Mouse (Mus musculus) T-helper 1 cell (primary cell): ENCODE data around the gene Ap2m1.
"Not testable (repeated sequence)": the region's sequence is repeated elsewhere in the genome, so short reads cannot be mapped to it uniquely, and the experiment has no call there.

Source experiments
- in situ Hi-C: fragments of 300-600 bp; cut with MboI, MseI; formaldehyde crosslinking; loops from one replicate; pipeline ENCODE4 v1.15.1; 2025; ENCODE audit warnings: high pct_unique_total_duplicates

Gene Ap2m1

DNA sequence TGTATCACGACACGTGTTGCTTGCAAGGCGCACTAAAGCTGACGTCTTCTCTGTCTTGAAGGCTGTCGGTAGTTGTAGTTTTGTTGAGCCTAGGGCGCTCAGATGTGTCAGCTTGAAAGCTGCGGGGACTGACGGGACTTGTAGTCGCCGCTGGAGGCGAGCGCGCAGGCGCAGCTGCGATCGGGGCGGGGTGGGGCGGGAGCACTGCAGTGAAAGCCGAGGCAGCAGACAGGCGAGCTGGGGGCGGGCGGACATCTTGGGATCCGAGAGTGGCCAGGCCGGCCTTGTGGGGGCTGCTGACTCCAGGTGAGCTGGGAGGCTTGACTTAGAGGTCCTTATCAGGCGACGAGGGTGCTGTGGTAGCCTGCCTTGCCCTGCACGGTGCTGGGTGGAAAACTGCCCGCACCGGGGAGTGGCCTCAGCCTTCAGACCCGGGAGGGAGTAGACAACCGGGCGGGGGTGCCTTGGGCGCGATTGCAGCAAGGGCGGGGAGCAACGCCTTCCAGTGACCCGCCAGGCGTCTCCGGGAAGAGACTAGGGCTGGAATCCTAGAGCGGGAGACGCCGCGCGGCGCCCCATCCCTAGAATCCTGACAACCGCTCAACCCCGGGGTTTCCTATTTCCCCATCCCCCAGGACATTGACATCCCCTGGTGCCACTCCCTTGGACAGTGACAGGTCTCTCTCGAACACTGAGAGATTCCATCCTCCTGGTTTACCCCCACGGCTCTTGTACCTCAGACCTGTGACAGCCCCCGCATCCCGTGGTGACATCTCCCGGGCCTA lies at the start of gene Ap2m1:
Gene Ap2m1, plus strand, starts transcription at position 183 of the 785 bp plus-strand sequence.
- in situ Hi-C loops = no loop called here

DNA sequence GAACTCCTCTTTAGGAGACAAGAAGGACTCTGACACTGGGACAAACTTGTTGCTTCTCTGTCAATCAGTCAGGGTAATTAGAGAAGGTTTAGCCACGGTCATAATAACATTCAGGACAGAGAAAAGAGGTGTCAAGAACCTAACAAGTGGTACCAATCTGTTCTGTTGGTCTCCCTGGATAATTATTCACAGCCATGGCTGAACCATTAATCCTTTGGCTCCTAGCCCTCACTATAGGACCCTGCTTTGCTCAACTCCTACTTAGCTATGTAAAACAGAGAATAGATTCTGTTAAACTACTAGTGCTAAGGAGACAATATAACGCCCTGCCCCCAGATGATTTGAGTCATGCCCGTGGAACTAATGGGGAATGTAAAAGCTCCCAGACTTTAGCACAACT lies 49.2 kb upstream of the Ap2m1 start:
- in situ Hi-C loops = no loop called here

DNA sequence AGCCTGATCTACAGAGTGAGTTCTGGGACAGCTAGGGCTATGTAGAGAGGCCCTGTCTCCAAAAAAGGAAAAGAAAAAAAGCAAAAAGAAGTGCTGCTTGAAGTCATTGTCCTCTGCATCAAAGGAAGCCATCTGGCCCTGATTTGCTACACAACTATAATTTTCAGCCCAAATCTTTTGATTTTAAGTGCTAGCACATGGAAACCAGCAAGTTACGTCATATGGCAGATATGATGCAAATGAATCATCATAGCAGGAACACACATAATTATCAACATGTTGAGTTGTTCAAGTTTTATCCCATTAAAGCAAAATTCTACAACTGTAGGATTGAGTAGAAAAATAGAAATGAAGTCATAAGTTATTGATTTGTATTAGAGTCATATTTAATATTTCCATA lies 47.1 kb upstream of the Ap2m1 start:
- in situ Hi-C loops = no loop called here

DNA sequence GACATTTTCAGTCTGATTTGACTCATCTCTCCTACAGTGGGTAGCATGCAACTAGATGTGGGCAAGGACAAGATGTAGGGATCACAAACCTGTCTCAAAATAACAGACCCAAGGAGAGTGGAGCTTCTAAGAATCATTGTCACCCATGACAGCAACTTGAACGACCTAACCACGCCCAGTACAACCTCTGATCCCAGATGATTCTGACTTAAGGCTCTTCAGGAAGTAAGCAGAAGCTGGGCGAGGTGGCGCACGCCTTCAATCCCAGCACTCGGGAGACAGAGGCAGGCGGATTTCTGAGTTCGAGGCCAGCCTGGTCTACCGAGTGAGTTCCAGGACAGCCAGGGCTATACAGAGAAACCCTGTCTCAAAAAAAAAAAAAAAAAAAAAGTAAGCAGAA lies 46.5 kb upstream of the Ap2m1 start:
- in situ Hi-C loops = not testable (repeated sequence)

DNA sequence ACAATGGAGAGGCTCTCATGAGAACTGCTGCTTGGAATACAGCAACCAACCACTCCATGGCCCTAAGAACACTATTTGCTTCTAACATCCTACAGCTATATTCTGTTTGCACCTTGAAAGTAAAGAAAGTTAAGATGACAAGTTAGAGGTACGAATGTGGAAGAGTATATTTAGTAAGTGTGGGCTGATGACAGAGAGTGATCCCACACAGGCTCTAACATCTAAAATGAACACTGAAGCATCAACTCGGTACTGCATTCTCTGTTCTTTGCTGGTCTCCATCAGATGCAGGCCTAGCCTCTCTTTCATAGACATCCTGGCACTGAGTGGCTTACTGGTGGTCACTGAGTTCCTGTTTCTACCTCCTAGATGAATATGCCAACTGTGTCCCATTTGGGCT lies 46.0 kb upstream of the Ap2m1 start:
- in situ Hi-C loops = no loop called here

DNA sequence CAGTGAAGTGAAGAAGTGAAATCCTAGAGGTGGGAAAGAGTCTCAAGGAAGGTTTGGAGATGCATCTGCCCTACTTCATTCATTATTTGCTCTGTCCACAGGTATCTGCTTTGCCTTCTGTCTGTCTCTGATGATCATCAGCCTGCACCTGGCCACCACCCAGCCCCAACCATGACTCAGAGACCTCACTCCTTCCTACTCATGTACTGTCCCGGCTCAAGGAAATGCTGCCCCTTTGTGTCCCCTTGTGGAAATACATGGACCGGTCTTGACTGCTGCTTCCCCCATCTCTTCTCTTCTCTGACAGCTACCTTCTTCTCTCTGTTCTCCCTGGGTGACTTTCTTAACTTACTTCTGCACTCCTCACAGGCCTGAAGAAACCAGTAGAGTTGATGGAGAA lies 44.7 kb upstream of the Ap2m1 start:
- in situ Hi-C loops = no loop called here

DNA sequence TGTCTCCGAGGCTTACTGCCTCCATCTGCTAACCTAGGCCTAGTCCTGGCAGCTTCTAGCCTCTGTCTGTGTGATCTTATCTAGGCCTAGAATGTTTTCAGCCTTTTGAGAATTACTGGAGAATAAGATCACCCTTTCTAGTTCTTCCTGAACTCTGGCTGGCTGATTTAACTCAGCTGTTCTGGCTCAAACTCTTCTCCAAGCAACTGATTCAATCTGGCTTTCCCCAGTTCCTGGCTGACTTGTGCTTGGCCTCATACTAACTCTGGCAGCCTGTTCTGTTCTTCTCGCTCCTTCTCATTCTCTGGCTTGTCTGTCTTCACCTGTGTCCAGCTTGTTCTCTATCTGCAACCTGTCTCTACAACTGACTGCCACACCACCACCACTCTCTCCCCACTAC lies 44.0 kb upstream of the Ap2m1 start:
- in situ Hi-C loops = no loop called here

DNA sequence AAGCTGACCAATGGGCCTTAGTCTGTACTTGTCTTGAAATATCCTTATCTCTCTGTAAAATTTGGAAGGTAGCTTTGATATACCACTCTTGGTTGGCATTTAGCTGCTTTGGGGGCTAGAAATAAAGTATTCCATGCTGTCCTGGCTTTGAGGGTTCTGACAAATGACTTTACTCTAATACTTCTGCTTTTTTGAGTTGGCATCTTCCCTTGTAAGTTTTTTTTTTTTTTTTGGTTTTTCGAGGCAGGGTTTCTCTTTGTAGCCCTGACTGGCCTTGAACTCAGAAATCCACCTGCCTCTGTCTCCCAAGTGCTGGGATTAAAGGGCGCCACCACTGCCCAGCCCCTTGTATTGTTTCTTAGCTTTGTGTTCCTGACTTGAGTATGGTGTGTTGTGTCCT lies 41.8 kb upstream of the Ap2m1 start:
- in situ Hi-C loops = no loop called here

DNA sequence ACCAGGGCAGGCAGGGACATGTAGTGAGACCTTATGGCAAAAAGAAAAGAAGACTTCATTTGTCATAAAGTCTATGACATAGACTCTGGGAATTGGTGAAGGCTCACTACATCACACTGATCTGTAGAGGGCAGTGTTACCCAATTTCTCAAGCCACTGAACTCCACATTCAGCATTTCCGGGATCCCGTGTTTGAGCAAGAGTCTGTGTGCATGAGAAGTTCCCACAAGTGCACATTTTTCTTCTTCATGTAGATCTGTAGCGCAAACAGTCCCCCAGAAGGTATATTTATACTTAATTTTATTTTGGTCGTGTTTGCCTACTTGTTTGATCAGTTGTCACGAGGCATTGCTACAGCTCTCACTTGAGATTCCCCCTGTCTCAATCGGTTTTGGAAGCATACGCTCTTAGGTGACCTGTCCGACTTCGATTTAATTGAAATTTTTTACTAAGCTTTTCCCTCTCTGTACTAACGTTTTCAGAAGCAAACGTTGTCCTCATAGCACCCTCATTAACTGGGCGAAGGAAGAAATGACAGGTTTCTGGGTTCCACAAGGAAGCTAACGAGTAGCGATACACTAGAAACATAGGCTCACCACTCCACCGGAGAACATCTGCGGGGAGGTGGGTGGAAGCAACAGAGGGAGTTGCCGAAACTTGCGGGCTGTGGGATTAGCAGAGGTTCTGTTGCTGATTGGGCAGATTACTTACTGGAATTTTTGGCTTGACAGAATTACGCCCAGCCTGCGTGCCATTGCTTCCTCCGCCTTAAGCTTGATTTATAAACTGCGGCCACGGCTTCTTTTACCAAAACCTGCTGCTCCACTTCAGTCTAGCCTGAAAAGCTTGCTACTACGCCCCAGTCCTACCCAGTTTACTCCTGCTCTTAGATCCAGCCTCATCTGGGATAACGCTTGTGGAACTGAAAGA lies 38.3 kb upstream of the Ap2m1 start:
- in situ Hi-C loops = no loop called here

DNA sequence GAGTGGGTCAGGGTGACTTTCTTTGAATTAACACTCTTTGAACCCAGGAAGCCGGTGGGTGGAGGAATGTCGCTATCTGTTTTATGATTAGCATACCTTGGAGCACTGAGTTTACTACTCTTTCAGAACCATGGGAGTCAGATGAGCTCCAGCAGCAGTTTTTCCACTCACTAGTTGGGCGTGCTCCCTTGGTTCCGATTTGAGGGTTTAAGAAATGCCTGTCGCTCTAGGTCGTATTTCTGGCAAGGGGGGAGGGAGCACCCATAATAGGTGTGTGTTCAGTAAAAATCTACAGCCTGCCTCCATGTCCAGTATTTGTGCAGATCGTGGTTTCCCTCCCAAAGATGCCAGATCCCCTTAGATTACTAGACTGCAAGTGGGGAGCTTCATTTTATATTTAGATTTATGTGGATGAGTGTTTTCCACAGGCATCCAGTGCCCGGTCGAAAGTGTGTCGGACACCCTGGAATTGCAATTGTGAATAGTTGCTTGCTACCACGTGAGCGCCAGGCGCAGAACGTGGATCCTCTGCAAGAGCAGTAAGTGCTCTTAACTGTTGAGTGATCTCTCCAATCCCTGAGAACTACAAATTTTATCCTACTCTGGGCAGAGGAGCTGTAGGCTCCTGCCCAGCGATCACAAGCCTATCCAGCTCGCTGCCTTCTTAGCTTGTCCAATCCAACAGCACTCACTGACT lies 37.1 kb upstream of the Ap2m1 start:
- in situ Hi-C loops = no loop called here

DNA sequence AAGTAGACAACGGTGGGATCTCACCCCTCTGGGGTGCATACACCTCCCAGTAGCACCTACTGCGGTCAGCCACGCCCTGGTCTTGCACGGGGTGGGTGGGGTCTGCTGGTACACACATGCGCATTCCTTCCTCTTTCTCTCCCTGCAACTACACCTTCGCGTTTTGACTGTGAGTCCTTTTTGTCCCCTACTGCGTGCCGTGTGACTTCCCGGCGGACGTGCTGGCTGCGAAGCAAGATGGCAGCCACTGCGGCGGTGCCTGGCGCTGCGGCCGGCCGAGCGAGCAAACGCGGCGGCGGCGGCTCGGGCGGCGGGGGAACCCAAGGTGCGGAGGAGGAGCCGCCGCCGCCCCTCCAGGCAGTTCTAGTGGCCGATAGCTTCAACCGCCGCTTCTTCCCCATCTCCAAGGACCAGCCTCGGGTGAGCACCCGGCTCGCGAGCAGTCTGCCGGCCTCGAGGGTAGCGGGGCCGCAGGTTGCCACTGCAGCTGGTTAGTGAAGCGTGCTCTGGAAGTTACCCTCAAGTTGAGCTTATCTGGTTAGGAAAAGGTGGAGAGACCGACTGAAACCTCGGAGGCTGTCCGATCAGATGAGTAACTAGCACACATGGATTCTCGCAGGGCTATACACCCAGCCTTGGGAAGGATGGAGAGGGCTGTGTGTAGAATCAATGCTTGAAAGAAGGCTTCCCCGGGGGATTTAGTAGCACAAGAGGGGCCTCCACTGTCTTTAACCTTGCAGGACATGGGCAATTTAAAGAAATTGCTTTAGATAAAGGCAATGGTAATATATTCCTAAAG lies 36.4 kb upstream of the Ap2m1 start, which contains the start of gene Eif2b5:
Gene Eif2b5, plus strand, starts transcription at position 141 of the 799 bp plus-strand sequence.
- in situ Hi-C loops = no loop called here

DNA sequence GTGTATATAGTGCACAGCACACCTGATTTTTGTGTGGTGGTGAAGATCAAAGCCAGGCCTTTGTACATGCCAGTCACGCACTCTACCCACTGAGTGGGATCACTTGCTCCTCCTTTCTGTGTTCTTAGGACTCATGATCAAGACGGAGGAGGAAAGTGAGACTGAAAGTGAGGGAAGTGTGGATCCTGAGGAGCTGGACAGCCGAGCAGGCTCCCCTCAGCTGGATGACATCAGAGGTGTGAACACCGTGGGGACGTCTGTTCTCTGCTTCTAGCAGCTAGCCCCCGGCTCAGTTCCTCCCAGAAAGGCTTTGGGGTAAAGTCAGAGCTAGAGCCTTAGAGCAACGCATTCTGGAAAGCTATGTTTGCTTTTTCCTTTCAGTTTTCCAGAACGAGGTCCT lies 29.3 kb upstream of the Ap2m1 start:
- in situ Hi-C loops = loop anchor here (5.0 kb wide), 1 partner anchor 41 kb away; the partner anchor contains the start of gene Abcf3

DNA sequence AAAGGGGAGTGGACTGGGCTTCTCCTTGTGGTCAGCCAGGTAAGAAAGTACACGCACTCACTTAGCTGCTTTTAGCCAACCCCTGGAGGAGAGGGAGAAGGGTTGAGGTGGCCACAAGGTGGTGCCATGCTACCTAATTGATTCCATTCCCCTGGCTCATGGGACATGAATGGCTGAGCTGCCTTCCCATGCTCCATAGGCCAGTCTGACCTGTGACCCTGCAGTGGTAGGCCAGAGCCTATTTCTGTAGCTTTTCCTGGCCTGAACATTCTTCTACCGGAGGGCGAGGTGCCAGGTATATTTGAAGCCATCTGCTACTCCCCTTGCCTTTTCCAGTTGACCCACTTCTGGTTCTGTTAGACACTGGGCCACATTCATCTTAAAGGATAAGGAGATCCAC lies 25.9 kb upstream of the Ap2m1 start:
- in situ Hi-C loops = loop anchor here (5.0 kb wide), 1 partner anchor 38 kb away; the partner anchor contains the start of gene Abcf3

DNA sequence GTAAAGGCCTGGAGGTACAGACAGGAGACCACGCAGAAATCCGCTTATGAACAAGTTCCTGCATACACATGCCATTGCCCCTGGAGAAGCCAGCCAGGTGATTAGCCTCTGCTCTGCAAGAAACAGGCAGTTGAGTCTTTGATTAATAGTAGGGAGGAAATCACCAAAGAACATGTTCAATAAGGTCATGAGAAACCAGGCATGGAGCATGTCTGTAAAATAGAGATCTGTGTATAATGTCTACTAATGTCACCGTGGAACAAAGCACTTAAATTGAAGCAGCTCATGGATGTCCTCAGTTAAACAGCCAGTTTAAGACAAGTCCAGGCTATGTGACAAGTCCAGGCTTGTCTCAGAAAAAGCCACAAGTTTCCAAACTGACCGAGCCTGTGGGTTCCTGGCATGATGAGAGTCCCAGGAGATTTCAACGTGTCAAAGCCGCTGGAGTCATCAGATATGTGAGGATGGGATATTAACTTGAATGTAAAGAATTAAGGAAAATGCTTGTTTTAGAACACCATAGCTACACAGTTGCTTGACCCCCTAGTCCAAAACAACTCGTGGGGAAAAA lies 23.9 kb upstream of the Ap2m1 start:
- in situ Hi-C loops = no loop called here

DNA sequence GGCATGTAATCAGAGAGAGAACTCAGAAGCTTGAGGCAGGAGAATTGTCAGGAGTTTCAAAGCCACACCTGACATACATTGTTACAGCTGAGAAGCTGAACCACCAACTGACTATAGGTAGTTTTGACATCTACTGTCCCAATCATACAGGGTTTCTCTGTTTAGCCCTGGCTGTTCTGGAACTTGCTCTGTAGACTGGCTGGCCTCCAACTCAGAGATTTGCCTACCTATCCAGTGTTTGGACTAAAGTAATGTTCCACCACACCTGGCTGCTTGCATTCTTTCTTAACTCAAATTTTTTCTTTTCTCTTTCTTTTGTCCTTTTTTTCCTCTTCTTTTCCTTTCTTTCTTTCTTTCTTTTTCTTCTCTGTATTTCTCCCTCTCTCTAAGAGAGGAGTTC lies 19.2 kb upstream of the Ap2m1 start:
- in situ Hi-C loops = no loop called here

DNA sequence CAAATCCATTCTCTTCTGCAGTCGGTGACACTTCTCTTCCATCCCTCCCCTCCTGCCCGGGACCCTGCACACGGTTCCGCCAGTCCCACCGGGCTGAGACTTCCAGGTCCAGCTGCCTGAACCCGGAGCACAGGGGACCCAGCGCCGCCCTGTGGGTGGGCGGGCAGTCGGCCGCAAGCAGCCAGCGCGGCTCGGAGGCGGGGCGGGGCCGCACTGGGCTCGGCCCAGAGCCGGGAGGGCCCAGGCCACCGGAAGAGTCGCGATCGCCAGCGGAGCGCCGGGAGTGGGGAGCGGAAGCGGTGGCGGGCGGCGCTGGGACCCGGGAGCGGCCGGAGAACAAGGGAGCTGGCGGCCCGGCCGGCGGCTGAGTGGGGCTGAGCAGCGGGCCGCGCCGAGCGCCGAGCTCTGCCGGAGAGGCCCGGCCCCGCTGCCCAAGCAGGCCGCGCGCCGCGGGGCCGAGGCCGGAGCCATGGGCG lies 18.5 kb upstream of the Ap2m1 start, which contains the start of gene Dvl3:
Gene Dvl3, plus strand, starts transcription at position 257 of the 476 bp plus-strand sequence.
- in situ Hi-C loops = no loop called here

DNA sequence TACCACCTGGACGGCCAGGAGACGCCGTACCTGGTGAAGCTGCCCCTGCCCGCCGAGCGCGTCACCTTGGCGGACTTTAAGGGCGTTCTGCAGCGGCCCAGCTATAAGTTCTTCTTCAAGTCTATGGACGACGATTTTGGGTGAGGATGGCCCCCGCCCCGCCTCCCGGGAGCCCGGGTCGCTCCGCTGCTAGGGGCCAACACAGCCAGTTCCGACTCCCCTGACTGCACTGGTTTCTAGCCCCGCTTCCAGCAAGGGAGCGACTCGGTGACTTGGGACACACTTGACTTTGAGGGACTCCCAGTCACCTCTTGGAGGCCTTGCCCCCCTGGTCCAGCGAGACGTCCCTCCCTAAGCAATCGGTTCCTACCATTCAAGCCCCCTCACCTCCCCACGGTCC lies 18.1 kb upstream of the Ap2m1 start:
- in situ Hi-C loops = no loop called here

DNA sequence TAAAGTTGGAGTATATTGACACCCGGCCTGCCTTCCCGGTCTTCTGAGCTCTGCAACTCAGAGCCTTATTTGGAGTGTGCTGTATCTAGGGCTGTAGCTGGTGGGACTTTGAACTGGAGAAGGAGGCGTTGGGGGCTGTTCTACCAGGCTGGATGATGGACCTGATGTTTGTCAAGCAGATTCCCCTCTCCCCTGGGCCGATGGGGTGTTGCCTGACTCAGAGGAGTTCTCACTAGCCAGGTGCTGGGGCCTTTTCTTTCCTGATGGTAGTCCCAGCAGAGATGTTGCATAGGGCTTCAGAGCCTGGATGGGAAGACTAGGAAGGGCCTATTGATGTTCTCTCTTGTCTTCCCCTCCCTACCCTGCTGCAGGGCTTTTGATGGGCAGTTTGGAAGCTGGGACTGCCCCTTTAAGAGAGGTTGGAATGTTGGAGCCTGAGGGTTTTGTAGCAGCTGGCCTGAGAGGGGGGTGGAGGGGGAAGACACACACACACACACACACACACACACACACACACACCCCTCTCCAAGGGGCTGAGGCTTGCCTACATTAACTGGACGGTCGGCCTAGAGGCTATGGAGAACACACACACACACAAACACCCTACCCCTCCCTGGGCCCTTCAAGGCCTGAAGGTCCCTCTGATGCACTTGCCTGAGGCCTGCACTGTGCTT lies 17.4 kb upstream of the Ap2m1 start:
- in situ Hi-C loops = no loop called here

DNA sequence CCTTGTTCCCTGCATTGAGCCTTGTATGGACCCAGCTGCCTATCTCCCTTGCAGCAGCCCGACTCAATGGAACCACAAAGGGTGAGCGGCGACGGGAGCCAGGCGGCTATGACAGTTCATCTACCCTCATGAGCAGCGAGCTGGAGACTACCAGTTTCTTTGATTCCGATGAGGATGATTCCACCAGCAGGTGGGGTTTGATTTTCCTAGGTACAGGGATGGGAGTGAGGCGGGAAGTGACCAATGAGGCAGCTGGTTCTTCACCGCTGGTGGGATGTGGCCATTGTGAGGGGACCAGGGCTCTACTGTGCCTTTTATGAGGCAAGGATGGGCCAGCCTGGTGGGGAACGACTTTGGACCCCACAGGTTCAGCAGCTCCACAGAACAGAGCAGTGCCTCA lies 11.4 kb upstream of the Ap2m1 start:
- in situ Hi-C loops = no loop called here

DNA sequence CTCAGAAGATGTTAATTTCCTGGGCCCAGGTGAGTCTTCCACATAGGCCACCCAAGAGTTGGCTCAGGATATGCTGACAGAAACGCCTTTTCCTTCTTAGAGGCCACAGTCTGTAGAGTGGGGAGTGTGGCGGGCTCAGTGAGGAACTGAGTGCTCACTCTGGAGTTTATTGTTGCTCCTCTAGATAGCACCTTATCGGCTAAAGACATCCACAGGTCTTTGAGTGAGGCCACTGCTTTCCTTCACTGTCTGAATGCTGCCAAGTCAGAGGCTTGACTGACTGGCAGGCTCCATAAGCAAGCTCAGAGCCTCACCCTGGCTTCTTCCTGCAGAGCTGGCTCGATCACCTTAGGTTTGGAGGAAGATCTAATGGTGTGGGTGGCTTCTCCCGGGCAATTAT lies 6.5 kb upstream of the Ap2m1 start:
- in situ Hi-C loops = no loop called here
